Mouse (Mus musculus) megakaryocyte, embryonic 14.5 days (primary cell): ENCODE measurements around the gene Sbf2.

Experiments used
- FLI1 ChIP-seq: IDR thresholded peaks from 2 replicates; pipeline ENCODE4 v1.6.1; 2012; ENCODE audit warnings: low read length, inconsistent platforms, mixed read lengths
- GATA1 ChIP-seq: IDR thresholded peaks from 3 replicates; pipeline ENCODE4 v1.6.1; 2012; ENCODE audit warnings: mixed read lengths, low read length, inconsistent platforms, borderline replicate concordance

- TF ChIP-seq GATA1: no peak
- TF ChIP-seq FLI1: no peak
Measured at GRCm38 (mm10) chr7:110624961-110625360, 10.2 kb upstream of the Sbf2 start.
